Mouse (Mus musculus) embryonic stem cell, embryonic (primary cell): Measurements from ENCODE around the gene Myh13.

ENCODE experiments used
- CTCF ChIA-PET, 4 experiments: fragments of 300-600 bp in 2 of 4; fragments of 350-600 bp in 2 of 4; sonication (Branson Sonifier 250); formaldehyde crosslinking; loops; one replicate each; lab custom pipeline; 2022; ENCODE audit warnings: inconsistent platforms in 2 of 4; lab: Charles Lee
- POLR2A ChIA-PET, 4 experiments: fragments of 300-600 bp in 2 of 4; fragments of 350-600 bp in 2 of 4; sonication (Branson Sonifier 250); formaldehyde crosslinking; loops; one replicate each; lab custom pipeline; 2022; ENCODE audit warnings: antibody characterized with exemption in 4 of 4, inconsistent platforms in 1 of 4; lab: Charles Lee

Gene Myh13

DNA sequence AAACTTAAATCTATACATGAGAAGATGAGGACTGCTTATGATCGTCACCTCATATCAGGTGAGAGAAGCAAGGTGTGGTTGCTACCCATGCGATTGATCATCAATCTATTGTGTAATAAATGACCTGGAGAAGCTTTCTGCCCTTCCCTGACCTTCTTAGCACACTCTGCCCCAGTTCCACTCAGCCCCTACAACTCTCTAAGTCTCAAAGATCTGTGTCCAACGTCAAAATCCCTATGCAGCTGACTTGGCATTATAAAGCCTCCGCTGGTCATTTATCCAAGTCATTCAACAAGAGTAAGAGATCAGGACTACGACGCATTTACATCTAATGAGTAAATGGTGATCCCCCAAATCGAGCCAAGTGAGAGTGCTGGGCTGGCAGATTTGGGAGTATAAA lies at the start of gene Myh13:
TSS of gene Myh13 (plus strand) at position 301 of the 400 bp plus-strand sequence.
- CTCF ChIA-PET: no interaction called here
- POLR2A ChIA-PET: no interaction called here

DNA sequence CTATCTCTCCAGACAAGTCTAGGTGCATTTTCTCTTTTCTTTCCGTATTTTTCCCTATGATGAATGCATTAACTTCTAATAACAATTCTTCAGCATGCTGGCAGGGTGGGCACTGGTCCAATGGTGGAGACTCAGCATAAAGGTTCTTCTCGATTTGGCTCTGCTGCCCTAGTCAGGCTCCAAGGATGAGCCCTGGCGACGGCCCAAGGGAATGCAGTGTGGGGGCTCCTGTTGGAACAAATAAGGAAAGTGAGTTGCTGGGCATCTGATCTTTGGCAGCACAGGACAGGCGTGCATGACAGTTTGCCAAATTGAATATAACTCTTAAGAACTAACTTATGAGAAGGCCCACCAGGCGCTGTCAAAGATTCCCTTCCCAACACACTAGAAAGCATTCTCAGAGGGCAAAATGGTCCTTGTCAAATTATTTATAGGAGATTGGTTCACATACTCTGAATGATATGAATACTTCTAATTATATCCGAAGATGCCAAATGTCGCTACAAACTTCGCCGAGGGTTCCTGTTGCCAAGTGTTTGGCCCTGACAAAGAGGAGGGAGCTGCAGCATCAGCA lies 44.8 kb upstream of the Myh13 start, which contains the start of gene Myh8:
TSS of gene Myh8 (plus strand) at position 524 of the 574 bp plus-strand sequence.
- ChIA-PET POLR2A (interaction anchor here in 1 of 4 experiments (0.6 kb wide), 1 partner anchor 270 kb away, joined by 5 read pairs; no protein-coding TSS in a partner anchor), CTCF (no interaction called here)

DNA sequence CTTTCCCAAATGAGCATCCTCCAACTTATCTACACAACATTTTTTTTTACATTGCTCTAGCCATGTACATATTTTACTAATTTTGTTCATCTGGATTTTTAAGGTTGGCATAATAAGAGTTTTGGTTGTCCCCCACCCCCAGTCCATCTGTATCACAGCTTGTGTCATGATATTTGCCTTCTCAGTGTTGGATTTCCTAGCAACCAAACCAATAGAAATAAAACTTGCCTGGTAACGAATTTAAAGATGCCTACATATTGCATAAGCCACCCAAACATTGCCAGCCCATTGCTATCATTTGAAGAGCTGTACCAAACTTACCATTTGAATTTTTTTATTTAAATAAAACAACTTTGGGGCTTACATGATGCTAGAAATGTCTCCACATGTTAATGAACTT lies 28.0 kb upstream of the Myh13 start:
- CTCF ChIA-PET: no interaction called here
- POLR2A ChIA-PET: no interaction called here

DNA sequence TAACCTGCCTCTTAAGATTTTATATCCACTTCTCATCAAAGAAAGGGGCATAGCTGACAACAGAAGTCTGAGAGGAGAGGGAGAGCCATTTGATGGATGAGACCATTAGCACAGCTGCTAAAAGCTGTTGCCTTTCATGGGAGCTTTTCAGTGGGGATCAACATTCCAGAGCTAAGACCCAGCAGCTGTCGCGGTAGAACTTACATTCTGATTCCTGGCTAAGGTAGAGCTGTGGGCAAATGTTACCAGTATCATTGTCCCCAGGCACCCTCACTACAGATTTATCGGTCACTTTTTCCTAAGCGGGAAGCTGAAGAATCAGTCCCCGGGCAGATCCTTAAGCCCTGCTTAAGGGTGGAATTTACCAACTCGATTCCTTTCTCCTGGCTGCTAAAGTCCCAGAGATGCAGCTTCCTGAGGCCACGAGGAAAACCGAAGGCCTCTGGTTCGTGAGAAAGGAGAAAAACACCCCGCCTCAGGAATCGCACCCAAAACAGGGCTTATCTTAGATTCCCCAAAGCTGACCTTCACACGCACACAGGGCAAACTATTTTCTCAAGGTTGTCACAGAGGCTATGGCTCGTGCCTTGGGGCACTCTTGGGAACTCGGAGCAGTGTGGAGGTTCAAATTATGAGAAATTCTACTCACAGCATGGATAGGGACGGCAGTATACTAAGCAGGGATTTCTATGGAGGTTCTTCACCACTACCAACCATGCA lies 7.6 kb upstream of the Myh13 start:
- ChIA-PET POLR2A (no interaction called here), CTCF (interaction anchor here in 2 of 4 experiments (1.2 to 1.7 kb wide), 3 partner anchors 202 to 212 kb away, joined by 3 to 4 read pairs (median 4); no protein-coding TSS in a partner anchor)

DNA sequence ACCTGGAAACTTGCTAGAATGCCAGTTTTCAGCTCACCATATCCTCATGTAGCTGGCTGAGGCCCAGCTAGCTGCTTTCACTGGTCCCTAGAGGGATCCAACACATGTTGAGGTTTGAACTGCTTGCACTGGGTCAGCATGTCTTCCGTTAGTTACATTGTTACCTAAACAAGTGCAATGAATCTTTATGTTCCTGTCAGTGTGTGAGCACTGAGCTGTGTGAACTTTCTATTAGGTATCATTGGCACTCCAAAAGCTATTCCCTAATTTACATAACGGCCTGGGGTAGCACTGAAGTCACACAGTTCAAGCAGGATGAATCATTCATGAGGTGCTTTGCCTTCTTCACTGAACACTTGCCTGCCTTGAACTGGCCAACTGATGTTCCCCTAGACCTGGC lies 5.1 kb downstream of the Myh13 start:
- ChIA-PET POLR2A (no interaction called here), CTCF (interaction anchor here in 2 of 4 experiments (1.3 to 1.5 kb wide), 2 partner anchors 23 to 24 kb away, joined by 3 to 4 read pairs; no protein-coding TSS in a partner anchor)

DNA sequence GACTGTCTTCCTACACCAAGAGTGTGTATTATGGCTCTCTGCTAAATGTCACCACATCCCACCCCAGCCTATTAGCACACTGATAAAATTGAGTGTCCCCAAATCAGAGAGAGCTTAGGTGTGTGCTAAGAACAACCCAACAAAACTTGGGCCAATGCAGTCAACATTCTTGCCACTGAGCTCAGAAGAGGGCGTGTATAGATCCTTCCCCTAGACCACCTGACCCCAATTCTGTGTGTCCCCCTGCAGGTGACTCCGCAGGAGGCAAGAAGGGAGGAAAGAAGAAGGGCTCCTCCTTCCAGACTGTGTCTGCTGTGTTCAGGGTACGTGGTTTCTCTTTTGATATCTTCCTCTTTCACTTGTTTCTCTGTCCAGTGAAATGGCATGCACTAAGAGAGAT lies 23.1 kb downstream of the Myh13 start:
- CTCF ChIA-PET: interaction anchor here (0.5 to 4.8 kb wide), 9 partner anchors 29 to 942 kb away, joined by 3 to 35 read pairs (median 4); no protein-coding TSS in a partner anchor
- POLR2A ChIA-PET: interaction anchor here in 1 of 4 experiments (0.7 to 2.1 kb wide), 2 partner anchors 35 to 37 kb away, joined by 3 to 6 read pairs; no protein-coding TSS in a partner anchor

DNA sequence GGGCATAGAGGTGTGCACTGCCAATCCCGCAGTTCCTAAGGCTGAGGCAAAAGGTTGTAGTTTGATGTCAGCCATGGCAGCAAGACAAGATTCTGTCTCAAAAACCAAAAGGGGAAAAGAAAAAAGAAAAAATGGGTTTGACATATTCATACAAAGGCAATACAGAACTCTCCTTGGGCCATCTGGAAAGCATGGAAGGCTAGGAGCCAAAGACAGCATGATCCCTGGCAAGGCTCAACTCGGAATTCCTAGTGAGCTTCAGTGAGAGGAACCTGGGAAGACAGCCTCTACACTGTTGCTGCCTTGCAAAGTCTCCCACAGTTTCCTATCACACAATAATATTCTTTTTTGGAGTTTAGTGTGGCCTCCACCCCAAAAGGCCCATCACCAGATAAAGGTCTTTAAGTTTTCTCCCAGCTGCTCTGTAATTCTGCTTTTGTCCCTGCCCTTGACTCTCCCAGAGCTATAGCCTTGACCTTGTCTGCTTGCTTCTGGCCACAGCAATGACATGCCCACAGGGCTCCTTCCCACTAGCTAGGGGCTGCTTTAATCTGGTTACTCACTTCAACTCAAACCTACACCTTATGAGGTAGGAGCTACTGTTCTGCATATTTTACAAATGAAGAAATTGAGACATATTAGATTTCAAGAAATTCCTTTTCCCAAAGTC lies 23.9 kb downstream of the Myh13 start:
- ChIA-PET CTCF (interaction anchor here (0.5 to 4.8 kb wide), 10 partner anchors 28 to 311 kb away, joined by 3 to 35 read pairs (median 4); no protein-coding TSS in a partner anchor), POLR2A (interaction anchor here in 2 of 4 experiments (0.7 to 2.1 kb wide), 5 partner anchors 33 to 321 kb away, joined by 3 to 6 read pairs (median 3); no protein-coding TSS in a partner anchor)

DNA sequence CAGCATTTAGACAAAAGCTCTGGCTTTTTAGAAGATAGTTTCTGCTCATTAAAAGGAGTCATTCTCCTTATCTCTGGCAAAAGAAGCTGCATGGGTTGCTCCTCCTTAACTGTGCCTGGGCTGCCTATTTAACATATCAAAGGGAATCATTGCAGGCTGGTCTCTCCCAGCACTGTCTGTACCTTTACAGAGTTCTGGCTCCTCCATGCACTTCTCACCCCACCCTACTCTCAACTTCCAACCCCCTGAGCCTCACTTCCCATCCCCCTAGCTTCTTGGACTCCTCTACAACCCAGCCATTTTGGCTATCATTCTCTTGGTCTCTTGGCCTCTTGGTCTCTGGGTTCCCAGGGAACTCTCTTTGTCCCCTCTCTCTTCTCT lies 24.4 kb downstream of the Myh13 start:
- POLR2A ChIA-PET: interaction anchor here in 2 of 4 experiments (0.7 to 2.1 kb wide), 5 partner anchors 32 to 322 kb away, joined by 3 to 6 read pairs (median 3); no protein-coding TSS in a partner anchor
- CTCF ChIA-PET: interaction anchor here (0.5 to 4.8 kb wide), 8 partner anchors 234 to 310 kb away, joined by 3 to 35 read pairs (median 5); no protein-coding TSS in a partner anchor

DNA sequence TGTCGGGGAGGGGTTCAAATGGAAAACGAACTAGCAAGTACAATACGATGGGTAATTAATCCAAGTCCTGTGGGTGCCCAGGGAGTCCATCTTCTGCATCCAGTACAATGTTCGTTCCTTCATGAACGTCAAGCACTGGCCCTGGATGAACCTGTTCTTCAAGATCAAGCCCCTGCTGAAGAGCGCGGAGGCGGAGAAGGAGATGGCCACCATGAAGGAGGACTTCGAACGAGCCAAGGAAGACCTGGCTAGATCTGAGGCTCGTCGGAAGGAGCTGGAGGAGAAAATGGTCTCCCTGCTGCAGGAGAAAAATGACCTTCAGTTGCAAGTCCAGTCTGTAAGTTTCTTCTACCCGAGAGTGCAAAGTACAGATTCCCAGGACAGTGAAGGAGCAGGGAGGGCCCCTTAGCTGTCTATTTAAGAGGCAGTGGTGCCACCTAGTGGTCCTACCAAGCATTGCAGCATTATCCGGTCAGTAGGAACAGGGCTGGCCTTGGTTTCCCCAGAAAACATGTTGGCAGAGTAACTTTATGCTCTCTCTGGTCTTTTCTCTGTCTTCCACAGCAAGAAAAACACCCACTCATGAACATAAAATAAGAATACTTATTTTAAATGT lies 28.8 kb downstream of the Myh13 start:
- POLR2A ChIA-PET: interaction anchor here in 1 of 4 experiments (2.0 kb wide), 1 partner anchor 238 kb away, joined by 6 read pairs; no protein-coding TSS in a partner anchor
- CTCF ChIA-PET: interaction anchor here (0.6 to 3.8 kb wide), 20 partner anchors 15 to 444 kb away, joined by 3 to 56 read pairs (median 4); no protein-coding TSS in a partner anchor

DNA sequence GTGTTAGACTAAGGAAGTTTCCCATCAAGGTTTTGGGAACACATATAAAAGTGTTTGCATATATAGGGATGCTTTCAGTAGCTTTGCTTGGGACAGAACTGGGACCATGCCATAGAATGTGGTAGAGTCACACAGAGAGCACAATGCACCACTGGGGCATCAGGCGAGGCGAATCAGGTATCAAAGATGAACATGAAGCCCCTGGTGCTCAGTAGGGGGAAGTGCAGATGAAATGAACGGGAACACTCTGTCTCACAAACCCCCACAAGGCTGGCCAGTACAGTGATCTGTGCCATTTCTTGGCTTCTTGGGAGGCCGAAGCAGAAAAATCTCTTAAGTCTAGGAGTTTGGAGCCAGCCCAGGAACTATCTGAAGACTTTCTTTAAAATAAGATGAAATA lies 31.6 kb downstream of the Myh13 start:
- ChIA-PET POLR2A (interaction anchor here in 1 of 4 experiments (1.0 kb wide), 1 partner anchor 12 kb away, joined by 3 read pairs; no protein-coding TSS in a partner anchor), CTCF (interaction anchor here (0.5 to 2.5 kb wide), 5 partner anchors 87 to 306 kb away, joined by 3 to 12 read pairs (median 3); no protein-coding TSS in a partner anchor)

DNA sequence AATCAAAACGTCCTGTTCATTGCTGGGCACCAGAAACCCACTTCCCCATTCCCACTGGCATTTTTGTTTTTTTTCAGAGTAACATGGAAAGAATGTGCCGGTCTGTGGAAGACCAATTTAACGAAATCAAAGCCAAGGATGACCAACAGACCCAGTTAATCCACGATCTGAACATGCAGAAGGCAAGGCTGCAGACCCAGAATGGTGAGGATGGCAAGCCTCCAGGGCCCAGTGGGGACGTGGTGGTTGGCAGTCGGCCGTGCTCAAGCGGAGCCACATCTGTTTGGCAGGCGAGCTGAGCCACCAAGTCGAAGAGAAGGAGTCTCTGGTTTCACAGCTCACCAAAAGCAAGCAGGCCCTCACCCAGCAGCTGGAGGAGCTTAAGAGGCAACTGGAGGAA lies 36.6 kb downstream of the Myh13 start:
- CTCF ChIA-PET: interaction anchor here in 1 of 4 experiments (0.8 kb wide), 1 partner anchor 15 kb away, joined by 4 read pairs; no protein-coding TSS in a partner anchor
- POLR2A ChIA-PET: no interaction called here

DNA sequence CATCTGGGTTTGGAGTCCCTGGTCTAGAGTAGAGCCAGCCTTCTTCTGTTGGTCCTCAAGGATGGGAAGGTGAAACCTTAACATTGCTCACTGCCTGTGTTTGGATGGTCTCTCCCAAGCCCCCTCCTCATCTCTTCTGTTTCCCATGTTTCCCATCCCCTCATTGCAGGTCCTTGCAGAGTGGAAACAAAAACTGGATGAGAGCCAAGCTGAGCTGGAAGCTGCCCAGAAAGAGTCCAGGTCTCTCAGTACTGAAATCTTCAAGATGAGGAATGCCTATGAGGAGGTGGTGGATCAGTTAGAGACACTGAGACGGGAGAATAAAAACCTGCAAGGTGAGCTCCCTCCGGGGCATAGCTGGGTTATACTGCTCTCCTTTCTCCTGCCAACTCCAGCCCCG lies 40.8 kb downstream of the Myh13 start:
- CTCF ChIA-PET: interaction anchor here in 1 of 4 experiments (1.0 kb wide), 1 partner anchor 252 kb away, joined by 4 read pairs; no protein-coding TSS in a partner anchor
- POLR2A ChIA-PET: no interaction called here

DNA sequence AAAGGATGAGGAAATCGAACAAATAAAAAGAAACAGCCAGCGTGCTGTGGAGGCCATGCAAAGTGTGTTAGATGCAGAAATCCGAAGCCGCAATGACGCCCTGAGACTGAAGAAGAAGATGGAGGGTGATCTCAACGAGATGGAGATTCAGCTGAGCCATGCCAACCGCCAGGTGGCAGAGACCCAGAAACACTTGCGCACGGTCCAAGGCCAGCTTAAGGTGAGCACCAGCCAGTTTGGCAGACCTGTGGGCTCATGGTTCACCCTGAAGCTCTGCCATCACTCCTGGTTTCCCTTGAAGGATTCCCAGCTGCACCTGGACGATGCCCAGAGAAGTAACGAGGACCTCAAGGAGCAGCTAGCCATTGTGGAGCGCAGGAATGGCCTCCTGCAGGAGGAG lies 43.1 kb downstream of the Myh13 start:
- ChIA-PET POLR2A (interaction anchor here in 2 of 4 experiments (0.5 to 1.5 kb wide), 4 partner anchors 12 to 346 kb away, joined by 3 to 7 read pairs (median 4); no protein-coding TSS in a partner anchor), CTCF (interaction anchor here in 3 of 4 experiments (0.8 to 2.0 kb wide), 8 partner anchors 9 to 254 kb away, joined by 3 to 10 read pairs (median 8); no protein-coding TSS in a partner anchor)

DNA sequence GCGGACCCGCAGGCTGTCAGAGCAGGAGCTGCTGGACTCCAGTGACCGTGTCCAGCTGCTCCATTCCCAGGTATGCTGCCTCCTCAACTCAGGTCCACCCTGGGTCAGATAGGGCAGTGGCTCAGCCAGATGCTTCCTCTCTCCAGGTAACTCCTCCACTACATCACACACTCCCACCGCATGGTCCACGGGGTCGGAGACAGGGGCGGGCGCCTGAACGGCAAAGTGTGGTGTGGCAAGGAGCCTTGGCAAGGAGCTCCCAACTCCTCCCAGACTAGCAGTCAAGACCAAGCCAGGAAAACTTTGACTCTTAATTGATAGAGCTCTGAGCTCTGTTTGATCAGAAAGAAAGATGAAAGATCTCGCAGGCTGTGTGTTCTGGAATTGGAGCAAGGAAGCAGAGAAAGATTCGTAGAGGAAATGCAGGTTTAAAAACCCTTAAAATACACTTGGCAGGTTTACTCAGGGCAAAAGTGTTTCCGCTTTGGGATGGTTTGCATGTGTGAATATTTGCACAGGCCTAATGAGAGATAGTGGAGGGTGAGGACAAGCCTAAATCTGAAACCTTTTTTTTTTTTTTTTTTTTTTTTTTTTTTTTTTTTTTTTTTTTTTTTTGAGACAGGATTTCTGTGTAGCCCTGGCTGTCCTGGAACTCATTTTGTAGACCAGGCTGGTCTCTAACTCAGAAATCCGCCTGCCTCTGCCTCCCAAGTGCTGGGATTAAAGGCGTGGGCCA lies 43.7 kb downstream of the Myh13 start:
- ChIA-PET POLR2A (interaction anchor here in 3 of 4 experiments (0.5 to 1.5 kb wide), 5 partner anchors 12 to 798 kb away, joined by 3 to 7 read pairs (median 3); no protein-coding TSS in a partner anchor), CTCF (interaction anchor here in 3 of 4 experiments (0.6 to 2.0 kb wide), 10 partner anchors 8 to 255 kb away, joined by 3 to 10 read pairs (median 6); no protein-coding TSS in a partner anchor)

DNA sequence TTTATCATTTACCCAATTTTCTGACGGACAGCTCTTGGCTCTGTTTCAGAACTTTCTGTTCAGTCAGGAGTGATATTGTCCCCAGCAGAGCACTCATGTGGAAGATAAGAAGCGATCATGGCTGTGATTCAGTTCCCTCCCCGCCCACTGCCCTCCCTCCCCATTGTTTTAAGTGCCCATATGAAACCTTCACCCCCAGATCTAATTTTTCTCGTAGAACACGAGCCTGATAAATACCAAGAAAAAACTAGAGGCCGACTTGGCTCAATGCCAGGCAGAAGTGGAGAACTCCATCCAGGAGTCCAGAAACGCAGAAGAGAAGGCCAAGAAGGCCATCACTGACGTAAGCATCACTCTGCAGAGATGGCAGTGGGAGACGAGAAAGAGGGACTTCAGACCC lies 45.5 kb downstream of the Myh13 start:
- CTCF ChIA-PET: no interaction called here
- POLR2A ChIA-PET: no interaction called here

DNA sequence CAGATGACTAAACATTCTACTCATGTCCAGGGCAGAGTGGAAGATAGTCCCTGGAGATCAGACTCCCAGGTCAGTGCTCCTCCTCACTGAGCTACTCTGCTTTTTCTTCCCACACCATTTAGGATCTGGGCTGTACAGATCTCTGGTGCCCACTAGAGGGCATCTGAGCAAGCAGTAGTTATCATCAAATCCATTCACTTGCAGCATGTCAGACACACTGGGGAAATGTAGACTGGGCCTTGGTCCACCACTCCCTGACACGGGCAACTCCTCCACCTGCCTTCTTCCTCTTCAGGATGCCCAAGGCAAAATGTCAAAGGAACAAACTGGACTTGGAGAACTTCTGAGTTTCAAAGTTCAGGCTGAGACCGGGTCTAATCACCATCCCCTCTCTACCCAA lies 51.9 kb downstream of the Myh13 start:
- POLR2A ChIA-PET: interaction anchor here in 2 of 4 experiments (0.7 to 1.0 kb wide), 3 partner anchors 46 to 291 kb away, joined by 3 to 6 read pairs (median 5); no protein-coding TSS in a partner anchor
- CTCF ChIA-PET: interaction anchor here (0.5 to 1.6 kb wide), 30 partner anchors 8 to 342 kb away, joined by 3 to 21 read pairs (median 4); no protein-coding TSS in a partner anchor

DNA sequence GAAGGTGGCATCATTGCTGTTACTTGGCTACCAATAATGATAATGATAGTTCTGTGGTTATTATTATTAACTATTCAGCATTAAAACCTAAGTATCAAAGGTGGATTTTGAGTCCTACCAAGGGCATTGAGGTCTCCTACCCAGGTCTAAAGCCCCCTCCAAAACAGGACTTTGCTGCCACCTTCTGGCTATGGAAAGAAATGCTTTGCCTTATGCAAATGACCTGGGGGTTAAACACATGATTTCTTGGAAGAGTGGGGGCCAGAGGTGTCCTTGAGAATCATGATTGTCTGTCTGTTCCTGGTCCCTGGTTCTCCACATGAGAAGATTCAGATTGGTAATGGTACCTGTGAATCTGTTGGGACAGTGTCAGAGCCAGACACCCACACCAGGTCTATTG lies 54.9 kb downstream of the Myh13 start:
- CTCF ChIA-PET: interaction anchor here in 3 of 4 experiments (0.6 to 1.7 kb wide), 6 partner anchors 11 to 266 kb away, joined by 3 to 10 read pairs (median 6); no protein-coding TSS in a partner anchor
- POLR2A ChIA-PET: no interaction called here
